Mouse (Mus musculus): ENCODE measurements at regions not wholly inside any gene's neighbourhood (a gene's known extent, or its start where the extent isn't known, plus 50 kb on each side); places are given as distances from the start of the nearest gene placed in this dataset.
A peak's percentile ranks its signal among the peaks of the same experiment; 100 is the strongest.

- H3K4me3 ChIP-seq, result no peak overlapping the region
- peak; percentile 42; the same call in 1 of the 2 replicates for ATAC-seq (ENCODE audit: insufficient number of reproducible peaks, insufficient read depth, low FRiP score, low TSS enrichment)
- no peak overlapping the region for H3K4me2 ChIP-seq (replicated peaks)
- H3K27me3 ChIP-seq, result no peaks in the 10 kb centered on the region
- WGBS, result 14% methylated on average over 9 of the region's 9 CpGs
- H3K9ac ChIP-seq, result no peak overlapping the region
- no peaks in the 10 kb centered on the region for H3K9me3 ChIP-seq
- H3K27ac ChIP-seq, result no peak overlapping the region
- H3K36me3 ChIP-seq, result no peaks in the 10 kb centered on the region
- no peaks in the 10 kb centered on the region for H3K4me1 ChIP-seq
These were observed 69.7 kb upstream of the Col1a1 start for GRCm38 (mm10) chr11:94866176-94866967.

- peaks cover 4% of the 10 kb centered on the region; the same call in 1 of the 2 replicates for H3K4me1 ChIP-seq
- WGBS, result 91% methylated on average over 3 of the region's 3 CpGs
- no peak overlapping the region for H3K27ac ChIP-seq
- H3K4me3 ChIP-seq, result no peak overlapping the region
- no peaks in the 10 kb centered on the region for H3K27me3 ChIP-seq
- ATAC-seq (ENCODE audit: insufficient number of reproducible peaks, insufficient read depth, low FRiP score, low TSS enrichment), result no peak
- H3K9me3 ChIP-seq, result no peaks in the 10 kb centered on the region
- H3K9ac ChIP-seq, result no peak overlapping the region
- H3K36me3 ChIP-seq, result no peaks in the 10 kb centered on the region
- no peak overlapping the region for H3K4me2 ChIP-seq (replicated peaks)
These were observed 67.6 kb upstream of the Tmem92 start for GRCm38 (mm10) chr11:94850129-94850528.

- ATAC-seq (ENCODE audit: insufficient number of reproducible peaks, insufficient read depth, low FRiP score, low TSS enrichment), result no peak
- H3K4me1 ChIP-seq, result no peaks in the 10 kb centered on the region
- H3K27ac ChIP-seq, result no peak overlapping the region
- no peaks in the 10 kb centered on the region for H3K36me3 ChIP-seq
- no peaks in the 10 kb centered on the region for H3K9me3 ChIP-seq
- H3K4me2 ChIP-seq (replicated peaks), result no peak overlapping the region
- H3K9ac ChIP-seq, result no peak overlapping the region
- H3K4me3 ChIP-seq, result no peak overlapping the region
- no peaks in the 10 kb centered on the region for H3K27me3 ChIP-seq
These were observed 56.6 kb upstream of the Tmem92 start for GRCm38 (mm10) chr11:94839133-94839532.

- no peak for ATAC-seq (ENCODE audit: insufficient number of reproducible peaks, insufficient read depth, low FRiP score, low TSS enrichment)
- no peaks in the 10 kb centered on the region for H3K27me3 ChIP-seq
- WGBS, result 54% methylated on average over 3 of the region's 3 CpGs
- H3K4me2 ChIP-seq (replicated peaks), result no peak overlapping the region
- H3K27ac ChIP-seq, result no peak overlapping the region
- no peaks in the 10 kb centered on the region for H3K4me1 ChIP-seq
- no peak overlapping the region for H3K9ac ChIP-seq
- H3K4me3 ChIP-seq, result no peak overlapping the region
- no peaks in the 10 kb centered on the region for H3K36me3 ChIP-seq
- no peaks in the 10 kb centered on the region for H3K9me3 ChIP-seq
These were observed 55.6 kb upstream of the Tmem92 start for GRCm38 (mm10) chr11:94838140-94838539.

DNA sequence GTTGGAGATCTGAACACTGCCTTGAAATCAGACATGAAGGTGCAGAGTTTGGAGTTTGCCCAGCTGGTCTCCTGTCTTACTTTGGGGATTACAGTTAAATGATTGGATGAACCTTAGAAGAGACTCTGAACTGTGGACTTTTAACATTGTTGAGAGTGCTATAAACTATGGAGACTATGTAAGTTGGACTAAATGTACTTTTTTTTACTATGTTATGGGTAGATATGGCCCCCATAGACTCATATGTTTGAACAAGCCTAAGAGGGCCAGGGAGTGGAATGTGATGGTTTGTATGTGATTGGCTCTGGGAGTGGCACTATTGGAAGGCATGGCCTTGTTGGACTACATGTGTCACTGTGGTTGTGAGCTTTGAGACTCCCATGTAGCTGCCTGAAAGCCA is 53.8 kb upstream of the Tmem92 start:
- Histone ChIP-seq H3K27me3 (no peaks in the 10 kb centered on the region), H3K9ac (no peak overlapping the region), H3K4me2 (replicated peaks) (no peak overlapping the region), H3K4me1 (no peaks in the 10 kb centered on the region), H3K27ac (no peak overlapping the region), H3K4me3 (no peak overlapping the region), H3K36me3 (no peaks in the 10 kb centered on the region), H3K9me3 (no peaks in the 10 kb centered on the region)
- no peak for ATAC-seq (ENCODE audit: insufficient number of reproducible peaks, insufficient read depth, low FRiP score, low TSS enrichment)

GRCm38 (mm10) chr11:94832246-94832985 is 49.9 kb upstream of the Tmem92 start:
- Histone ChIP-seq H3K9me3 (no peaks in the 10 kb centered on the region), H3K4me3 (no peak overlapping the region), H3K27me3 (no peaks in the 10 kb centered on the region), H3K9ac (no peak overlapping the region), H3K4me1 (no peaks in the 10 kb centered on the region), H3K4me2 (replicated peaks) (no peak overlapping the region), H3K27ac (no peak overlapping the region), H3K36me3 (no peaks in the 10 kb centered on the region)
- 24% methylated on average over 13 of the region's 13 CpGs for WGBS
- no peak for ATAC-seq (ENCODE audit: insufficient number of reproducible peaks, insufficient read depth, low FRiP score, low TSS enrichment)
